Mouse (Mus musculus) neural tube, embryonic 12.5 days (tissue): Measurements from ENCODE around the gene Dnajb9. TPM values are rescaled to one million over a fixed set of nuclear protein-coding genes. Genes with fewer than 3 reads are reported as not detected.

Experiments
- ATAC-seq: fragments of 200-750 bp; cut with Nextera tagmentation; 2 replicates; pipeline ENCODE4 v1.8.0; 2017; ENCODE audit warnings: low read depth, mild to moderate bottlenecking, moderate TSS enrichment, moderate library complexity; ENCODE audit not compliant: low FRiP score
- H3K27ac ChIP-seq: fragments of 300-500 bp; sonication (generic); 2 replicates; pipeline ENCODE4 v1.5.1; 2016
- H3K27me3 ChIP-seq: fragments of 300-500 bp; sonication (generic); replicated peaks from 2 replicates; pipeline ENCODE4 v1.6.1; 2016; ENCODE audit warnings: mild to moderate bottlenecking
- H3K36me3 ChIP-seq: fragments of 300-500 bp; sonication (generic); 2 replicates; pipeline ENCODE4 v1.6.1; 2016; ENCODE audit warnings: mild to moderate bottlenecking
- H3K4me1 ChIP-seq: fragments of 300-500 bp; sonication (generic); 2 replicates; pipeline ENCODE4 v1.6.1; 2016
- H3K4me2 ChIP-seq: fragments of 300-500 bp; sonication (generic); replicated peaks from 2 replicates; pipeline ENCODE4 v1.6.1; 2016; ENCODE audit warnings: mild to moderate bottlenecking
- H3K4me3 ChIP-seq: fragments of 300-500 bp; sonication (generic); 2 replicates; pipeline ENCODE4 v1.5.1; 2016
- H3K9ac ChIP-seq: fragments of 300-500 bp; sonication (generic); 2 replicates; pipeline ENCODE4 v1.6.1; 2016; ENCODE audit warnings: mild to moderate bottlenecking
- H3K9me3 ChIP-seq: fragments of 300-500 bp; sonication (generic); 2 replicates; pipeline ENCODE4 v1.6.1; 2016; ENCODE audit warnings: mild to moderate bottlenecking
- whole genome bisulfite sequencing: fragments of 180-500 bp; shearing (Covaris S2); methylation state at CpG from one replicate; pipeline ENCODE4 v1.1.7; 2016; 5-methylcytosine and 5-hydroxymethylcytosine counted together
- microRNA-seq: library from miRNA; unstranded; fragments of <30 nt; microRNA quantifications from one replicate; pipeline ENCODE4, GENCODE M21; 2017
- polyA plus RNA-seq: library from polyadenylated mRNA; unstranded; fragments of >200 nt; fragmentation: Nextera tagmentation; extraction: Ambion mirVana; gene quantifications from 2 replicates; pipeline ENCODE4 v1.2.1, GENCODE M21; 2016

The Dnajb9 gene
- polyA plus RNA-seq, 1 experiment from 2014 or later, result 33.1 TPM

DNA sequence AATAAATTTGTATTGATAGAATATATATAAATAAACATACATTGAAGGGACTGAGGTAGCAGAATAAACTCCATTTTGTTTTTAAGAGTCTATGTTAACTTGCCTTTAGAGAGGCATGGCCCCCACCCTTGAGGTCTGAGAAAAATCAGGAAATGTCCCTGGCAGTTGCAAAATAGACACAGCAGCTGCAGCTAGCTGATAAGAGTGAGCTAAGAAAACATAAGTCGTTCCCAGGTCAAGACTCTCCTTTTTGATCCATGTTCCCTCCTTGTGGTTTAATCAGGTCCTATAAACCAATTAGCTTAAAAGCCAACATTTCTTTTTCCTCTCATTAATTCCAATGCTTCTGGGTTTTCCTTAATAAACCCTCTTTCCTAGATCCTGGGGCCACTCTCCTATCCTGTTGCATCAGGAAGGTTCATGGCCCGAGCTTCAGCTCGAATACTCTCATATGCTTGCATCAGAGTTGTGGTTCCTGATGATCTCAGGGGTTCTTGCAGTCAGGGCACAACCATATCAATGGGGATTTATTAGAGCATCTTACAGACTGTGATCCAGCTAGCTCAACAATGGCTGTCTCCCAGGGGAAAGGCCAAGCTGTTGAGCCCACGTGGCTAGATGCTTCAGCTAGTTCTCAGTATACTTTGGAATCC is 12.1 kb downstream of the Dnajb9 start:
- H3K27me3 ChIP-seq, result no peaks in the 10 kb centered on the region
- H3K36me3 ChIP-seq, result peaks cover 3% of the 10 kb centered on the region; the same call in 1 of the 2 replicates
- ATAC-seq, result no peak
- no peak overlapping the region for H3K4me3 ChIP-seq
- no peaks in the 10 kb centered on the region for H3K4me1 ChIP-seq
- H3K9ac ChIP-seq, result no peak overlapping the region
- 52% methylated on average over 4 of the region's 4 CpGs for WGBS
- H3K4me2 ChIP-seq, result no peak overlapping the region
- H3K9me3 ChIP-seq, result no peaks in the 10 kb centered on the region
- H3K27ac ChIP-seq, result no peak overlapping the region

DNA sequence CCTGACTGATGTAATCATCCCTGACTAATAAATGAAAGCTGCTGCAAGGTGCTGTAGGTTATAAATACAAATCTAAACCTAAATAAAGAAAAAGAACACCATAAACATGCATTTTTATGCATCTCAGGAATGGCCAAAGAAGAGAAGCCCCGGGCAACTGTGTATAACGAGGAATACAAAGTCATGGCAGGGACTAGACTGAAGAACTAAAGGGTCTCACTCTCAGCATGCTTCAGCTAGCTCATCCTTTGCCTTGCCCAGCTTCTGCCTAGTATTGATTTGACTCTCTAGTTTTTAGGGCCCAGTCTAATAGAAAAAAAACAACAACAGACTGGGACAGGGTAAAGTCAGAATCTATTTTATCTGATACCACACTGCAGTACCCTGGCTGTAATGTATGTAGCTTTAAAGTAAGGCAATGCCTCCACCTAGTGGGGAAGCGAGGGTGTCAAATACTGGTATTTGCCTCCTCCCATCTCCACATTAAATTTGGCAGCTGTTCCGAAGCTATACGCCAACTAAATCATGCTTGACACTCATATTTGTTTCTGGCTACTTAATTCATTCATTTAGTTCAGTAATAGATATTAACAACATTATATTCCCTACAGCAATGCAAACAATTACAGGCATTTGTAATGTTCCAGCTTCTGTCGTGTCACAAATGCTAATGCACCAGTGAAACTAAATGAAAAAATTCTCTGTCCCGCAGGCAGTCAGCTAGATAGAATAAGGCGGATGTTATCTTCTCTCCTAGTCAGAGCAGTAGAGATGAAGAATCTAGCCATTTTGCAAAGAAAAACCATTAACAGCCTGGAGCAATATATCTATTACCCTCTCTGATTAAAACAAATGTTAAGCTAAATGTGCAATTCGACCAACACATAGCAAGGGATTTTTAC is 28.8 kb downstream of the Dnajb9 start:
- Histone ChIP-seq H3K9me3 (no peaks in the 10 kb centered on the region), H3K27ac (no peak overlapping the region), H3K9ac (no peak overlapping the region), H3K36me3 (no peaks in the 10 kb centered on the region), H3K4me1 (no peaks in the 10 kb centered on the region), H3K4me3 (no peak overlapping the region), H3K4me2 (no peak overlapping the region), H3K27me3 (no peaks in the 10 kb centered on the region)
- 54% methylated on average over 9 of the region's 9 CpGs for WGBS
- ATAC-seq, result peak; percentile 91

DNA sequence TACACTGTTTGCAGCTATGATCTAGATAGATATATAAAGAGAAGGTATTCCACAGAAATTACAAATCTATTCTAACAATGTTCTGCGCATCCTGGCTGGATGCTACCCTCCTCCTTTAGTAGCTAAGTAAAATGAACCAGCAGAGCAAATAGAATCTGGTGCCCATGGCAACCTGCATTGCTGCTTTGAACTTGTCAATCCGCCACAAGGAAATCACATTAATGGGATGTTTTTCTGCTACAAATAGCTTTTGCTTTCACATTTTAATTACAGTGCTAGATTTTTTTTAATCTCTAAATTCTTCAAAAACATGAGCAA is 33.1 kb downstream of the Dnajb9 start:
- H3K36me3 ChIP-seq, result no peaks in the 10 kb centered on the region
- H3K9ac ChIP-seq, result no peak overlapping the region
- H3K27me3 ChIP-seq, result no peaks in the 10 kb centered on the region
- no peaks in the 10 kb centered on the region for H3K4me1 ChIP-seq
- no peak overlapping the region for H3K4me3 ChIP-seq
- H3K9me3 ChIP-seq, result no peaks in the 10 kb centered on the region
- H3K4me2 ChIP-seq, result no peak overlapping the region
- no peak overlapping the region for H3K27ac ChIP-seq
- no peak for ATAC-seq
- WGBS, result 63% methylated on average over 2 of the region's 2 CpGs

DNA sequence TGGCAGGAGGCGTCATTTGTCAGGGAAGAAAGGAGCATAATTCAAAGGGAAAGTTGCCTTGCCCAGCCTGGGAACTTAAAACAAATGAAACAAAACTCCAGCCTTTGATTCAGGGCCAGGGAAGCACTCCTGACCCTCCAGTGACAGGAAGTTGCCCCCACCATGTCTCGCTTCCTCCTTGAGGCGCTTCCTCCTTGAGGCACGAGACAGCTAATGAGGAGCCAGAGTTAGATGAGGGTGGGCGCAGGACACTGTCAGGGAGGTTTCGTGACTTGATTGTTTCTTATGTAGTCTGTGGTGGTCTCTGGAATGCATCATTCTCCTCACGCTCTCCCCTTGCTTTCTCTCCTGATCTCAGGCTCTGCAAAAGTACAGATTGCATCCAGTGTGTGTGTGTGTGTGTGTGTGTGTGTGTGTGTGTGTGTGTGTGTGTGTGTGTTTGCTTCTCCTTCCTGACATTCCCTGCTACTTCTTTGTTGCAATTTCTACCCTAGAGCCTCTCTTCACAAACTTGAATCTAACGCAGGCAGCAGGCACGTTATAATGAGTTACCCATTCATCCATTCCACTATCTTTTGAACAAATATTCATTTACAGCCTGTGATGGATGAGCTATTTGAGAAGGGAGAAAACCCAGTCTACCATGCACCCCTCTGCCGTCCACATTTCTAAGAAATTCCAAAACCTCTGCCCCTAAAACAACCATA is 33.6 kb downstream of the Dnajb9 start:
- Histone ChIP-seq H3K27ac (no peak overlapping the region), H3K9ac (no peak overlapping the region), H3K36me3 (no peaks in the 10 kb centered on the region), H3K4me3 (no peak overlapping the region), H3K4me1 (no peaks in the 10 kb centered on the region), H3K27me3 (no peaks in the 10 kb centered on the region), H3K4me2 (no peak overlapping the region), H3K9me3 (no peaks in the 10 kb centered on the region)
- WGBS, result 46% methylated on average over 10 of the region's 10 CpGs
- ATAC-seq, result no peak

DNA sequence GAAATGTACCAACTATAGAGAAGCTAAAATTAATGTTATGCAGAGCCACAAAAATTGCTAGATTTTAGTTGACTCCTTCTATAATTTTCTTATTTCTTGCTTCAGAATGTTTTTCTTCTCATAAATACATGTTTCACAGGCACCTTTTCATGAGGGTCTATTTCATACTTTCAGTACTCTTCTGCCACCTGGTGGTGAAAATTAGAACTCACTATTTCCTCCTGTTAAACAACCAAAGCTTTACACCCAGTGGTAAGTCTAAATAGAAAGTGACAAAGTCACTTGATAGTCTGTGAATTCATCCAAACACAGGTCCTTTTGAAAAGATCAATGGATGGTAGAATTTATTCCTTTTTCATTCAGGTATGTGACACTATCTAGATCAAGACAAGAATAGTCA is 43.2 kb downstream of the Dnajb9 start:
- Histone ChIP-seq H3K36me3 (no peaks in the 10 kb centered on the region), H3K4me3 (no peak overlapping the region), H3K4me2 (no peak overlapping the region), H3K9ac (no peak overlapping the region), H3K4me1 (no peaks in the 10 kb centered on the region), H3K27me3 (no peaks in the 10 kb centered on the region), H3K27ac (no peak overlapping the region), H3K9me3 (no peaks in the 10 kb centered on the region)
- peak; percentile 66; the same call in 1 of the 2 replicates for ATAC-seq

DNA sequence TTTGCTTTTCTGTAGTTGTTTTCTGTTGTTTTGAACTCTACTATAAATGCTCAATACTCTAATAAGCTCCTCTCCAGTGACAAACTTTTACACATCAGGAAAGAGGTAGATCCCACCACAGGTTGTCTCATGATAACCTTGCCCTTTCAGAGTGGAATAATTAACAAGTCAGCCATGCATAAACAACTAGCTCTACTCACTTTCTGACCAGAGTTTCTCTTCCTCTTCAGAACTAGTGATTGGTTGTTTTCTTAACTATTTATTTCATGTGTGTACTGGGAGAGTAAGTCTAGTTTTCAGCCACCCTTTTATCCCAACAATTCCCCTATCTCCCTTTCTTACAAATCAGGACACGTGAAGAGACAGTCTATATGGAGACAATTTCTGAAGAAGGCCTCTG is 50.8 kb downstream of the Dnajb9 start:
- H3K36me3 ChIP-seq, result no peaks in the 10 kb centered on the region
- WGBS, result 80% methylated on average over 1 of the region's 1 CpGs
- no peak for ATAC-seq

More for the DNA sequence above, 50.8 kb downstream of the Dnajb9 start:
- Histone ChIP-seq H3K9me3 (no peaks in the 10 kb centered on the region), H3K27me3 (no peaks in the 10 kb centered on the region), H3K4me3 (no peak overlapping the region), H3K9ac (no peak overlapping the region), H3K4me2 (no peak overlapping the region), H3K27ac (no peak overlapping the region), H3K4me1 (no peaks in the 10 kb centered on the region)

Small RNA genes within 50 kb of the gene (microRNA-seq; reads per million reads assigned to microRNA genes)
- 0.66 reads per million for gene Mir5627

Other genes with a start within 250 kb of the Dnajb9 start
- gene Pnpla8, start 11.0 kb upstream of the Dnajb9 start, polyA plus RNA-seq, result 93.3 and 103 TPM in 2 replicates
- gene Nrcam, start 118.6 kb upstream of the Dnajb9 start, polyA plus RNA-seq, result 110 and 117 TPM in 2 replicates